Mouse (Mus musculus) cerebellum, adult 9-11 months (tissue): Measurements from ENCODE around the gene Naa50.

Experiments
- DNase-seq: peaks from one replicate; pipeline ENCODE4 v3.0.0; 2022

The Naa50 gene

GRCm38 (mm10) chr16:44139536-44140185 is at the start of gene Naa50, which contains the start of gene Atp6v1a:
Naa50 (plus strand) TSS chr16:44139830.
Atp6v1a (minus strand) TSS chr16:44139705.
- DNase-seq: peak; percentile 92

GRCm38 (mm10) chr16:44099377-44099776 is 40.3 kb upstream of the Naa50 start:
- DNase-seq: no peak

- no peak for DNase-seq
Measured at GRCm38 (mm10) chr16:44101181-44101710, 38.4 kb upstream of the Naa50 start.

- no peak for DNase-seq
Measured at GRCm38 (mm10) chr16:44102925-44103324, 36.7 kb upstream of the Naa50 start.

- no peak for DNase-seq
Measured at GRCm38 (mm10) chr16:44103806-44104766, 35.5 kb upstream of the Naa50 start.

GRCm38 (mm10) chr16:44105211-44105610 is 34.4 kb upstream of the Naa50 start:
- no peak for DNase-seq

GRCm38 (mm10) chr16:44109002-44109401 is 30.6 kb upstream of the Naa50 start:
- DNase-seq: no peak

- no peak for DNase-seq
Measured at GRCm38 (mm10) chr16:44119753-44120501, 19.7 kb upstream of the Naa50 start.

GRCm38 (mm10) chr16:44122122-44122521 is 17.5 kb upstream of the Naa50 start:
- DNase-seq: peak; percentile 50

- peak; percentile 50 for DNase-seq
Measured at GRCm38 (mm10) chr16:44122574-44122973, 17.1 kb upstream of the Naa50 start.

- DNase-seq: peak; percentile 75
Measured at GRCm38 (mm10) chr16:44122982-44123725, 16.5 kb upstream of the Naa50 start.

GRCm38 (mm10) chr16:44123786-44124185 is 15.8 kb upstream of the Naa50 start:
- DNase-seq: peak; percentile 76

- DNase-seq: no peak
Measured at GRCm38 (mm10) chr16:44124713-44125112, 14.9 kb upstream of the Naa50 start.

GRCm38 (mm10) chr16:44125436-44125835 is 14.2 kb upstream of the Naa50 start:
- DNase-seq: no peak

- no peak for DNase-seq
Measured at GRCm38 (mm10) chr16:44126437-44126836, 13.2 kb upstream of the Naa50 start.

- DNase-seq: no peak
Measured at GRCm38 (mm10) chr16:44132300-44132699, 7.3 kb upstream of the Naa50 start.

GRCm38 (mm10) chr16:44133187-44133586 is 6.4 kb upstream of the Naa50 start:
- DNase-seq: no peak

- no peak for DNase-seq
Measured at GRCm38 (mm10) chr16:44136511-44137021, 3.1 kb upstream of the Naa50 start.

GRCm38 (mm10) chr16:44138377-44138978 is 1.2 kb upstream of the Naa50 start:
- DNase-seq: no peak

GRCm38 (mm10) chr16:44138979-44139535 is 573 bp upstream of the Naa50 start:
- DNase-seq: peak; percentile 94

- DNase-seq: peak; percentile 87
Measured at GRCm38 (mm10) chr16:44140186-44140787, 657 bp downstream of the Naa50 start.
